Mouse (Mus musculus): ENCODE measurements around the gene Sdr39u1.
A peak's percentile ranks its signal among the peaks of the same experiment; 100 is the strongest.

Sdr39u1 gene

DNA sequence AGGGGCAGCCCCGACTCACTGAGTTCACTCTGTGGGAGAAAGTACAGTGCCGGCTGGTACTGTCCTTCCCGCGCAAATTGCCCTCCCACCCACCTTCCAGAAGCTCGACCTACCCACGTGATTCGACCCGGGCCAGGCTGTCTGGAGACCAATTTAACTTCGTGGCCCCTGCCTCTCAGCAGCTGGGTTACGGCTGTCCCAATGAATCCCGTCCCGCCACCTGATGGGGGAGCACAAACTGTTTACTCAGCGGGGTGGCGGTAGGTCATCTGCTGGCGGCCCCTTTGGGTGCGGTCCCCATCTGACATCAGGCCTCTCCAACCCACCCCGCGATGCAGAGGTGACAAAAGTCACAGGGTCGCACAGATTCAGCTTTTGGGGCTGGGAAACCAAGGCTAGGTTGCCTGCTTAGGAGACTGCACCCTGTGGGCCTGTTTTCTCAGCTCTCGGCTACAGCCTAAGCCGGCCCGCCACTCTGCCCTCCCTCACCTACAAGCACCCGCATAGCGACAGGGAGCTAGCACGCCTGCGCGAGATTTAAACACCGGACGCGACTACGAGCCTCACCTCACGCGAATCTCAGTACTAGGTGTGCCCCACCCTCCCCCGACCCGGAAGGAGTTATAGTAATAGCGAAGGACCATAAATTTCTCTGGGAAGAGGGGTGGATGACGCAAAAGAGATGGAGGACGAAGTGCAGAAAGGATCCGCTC lies at the start of gene Sdr39u1:
Gene Sdr39u1, minus strand, starts transcription at position 593 of the 713 bp plus-strand sequence.
- peak; percentile 92 for DNase-seq (ENCODE audit: low spot score)

DNA sequence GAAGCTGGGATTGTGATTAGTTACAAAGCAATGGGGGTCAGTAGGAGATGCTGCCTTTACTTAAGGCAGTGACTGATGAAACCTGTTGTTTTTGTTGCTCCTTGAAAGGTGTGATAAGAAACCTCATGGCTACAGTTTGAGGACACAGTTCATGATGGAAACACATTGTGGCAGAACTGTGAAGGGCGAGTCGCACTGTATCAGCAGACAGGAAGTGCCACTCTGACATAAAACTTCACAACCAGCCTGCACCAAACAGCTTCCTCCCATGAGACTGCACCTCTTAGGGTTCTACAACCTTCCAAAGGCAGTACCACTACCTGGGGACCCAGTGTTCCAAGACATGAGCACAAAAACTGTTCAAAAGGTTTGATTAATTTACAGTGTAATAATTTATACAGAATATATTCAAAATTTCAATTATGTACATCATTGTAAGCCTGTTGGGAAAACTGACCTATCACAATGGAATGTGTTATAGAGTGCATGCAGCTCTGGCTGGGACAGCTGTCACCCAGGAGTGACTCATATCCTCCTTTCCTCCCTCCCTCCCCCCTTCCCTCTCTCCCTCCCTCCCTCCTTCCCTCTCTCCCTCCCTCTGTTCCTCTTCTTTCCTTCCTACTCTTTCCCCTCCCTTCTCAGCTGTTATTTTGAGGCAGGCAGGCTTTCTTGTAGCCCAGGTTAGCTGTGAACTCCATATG lies 46.3 kb upstream of the Sdr39u1 start:
- DNase-seq (ENCODE audit: low spot score): no peak

GRCm38 (mm10) chr14:55944575-55944974 lies 44.5 kb upstream of the Sdr39u1 start, which contains the start of gene Cma1:
TSS of gene Cma1 (minus strand) at chr14:55944675.
- DNase-seq (ENCODE audit: low spot score): no peak

DNA sequence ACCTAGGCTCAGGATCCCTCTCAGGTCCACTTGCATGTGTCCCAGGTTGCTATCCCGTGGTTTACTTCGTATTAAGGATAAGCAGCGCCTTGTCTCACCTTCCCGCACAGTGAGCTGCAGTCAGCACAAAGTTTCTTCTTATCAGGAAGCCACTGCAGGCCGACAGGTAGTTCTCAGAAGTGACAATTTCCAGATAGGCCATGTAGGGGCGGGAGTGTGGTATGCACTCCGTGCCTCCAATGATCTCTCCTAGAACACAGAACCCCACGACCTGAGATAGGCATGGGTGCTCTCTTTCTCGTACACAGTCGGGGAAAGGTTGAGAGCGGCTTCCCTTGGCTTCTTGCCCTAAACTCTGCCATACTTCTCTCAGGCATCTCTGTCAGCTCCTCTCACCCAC lies 43.5 kb upstream of the Sdr39u1 start:
- DNase-seq (ENCODE audit: low spot score): no peak

DNA sequence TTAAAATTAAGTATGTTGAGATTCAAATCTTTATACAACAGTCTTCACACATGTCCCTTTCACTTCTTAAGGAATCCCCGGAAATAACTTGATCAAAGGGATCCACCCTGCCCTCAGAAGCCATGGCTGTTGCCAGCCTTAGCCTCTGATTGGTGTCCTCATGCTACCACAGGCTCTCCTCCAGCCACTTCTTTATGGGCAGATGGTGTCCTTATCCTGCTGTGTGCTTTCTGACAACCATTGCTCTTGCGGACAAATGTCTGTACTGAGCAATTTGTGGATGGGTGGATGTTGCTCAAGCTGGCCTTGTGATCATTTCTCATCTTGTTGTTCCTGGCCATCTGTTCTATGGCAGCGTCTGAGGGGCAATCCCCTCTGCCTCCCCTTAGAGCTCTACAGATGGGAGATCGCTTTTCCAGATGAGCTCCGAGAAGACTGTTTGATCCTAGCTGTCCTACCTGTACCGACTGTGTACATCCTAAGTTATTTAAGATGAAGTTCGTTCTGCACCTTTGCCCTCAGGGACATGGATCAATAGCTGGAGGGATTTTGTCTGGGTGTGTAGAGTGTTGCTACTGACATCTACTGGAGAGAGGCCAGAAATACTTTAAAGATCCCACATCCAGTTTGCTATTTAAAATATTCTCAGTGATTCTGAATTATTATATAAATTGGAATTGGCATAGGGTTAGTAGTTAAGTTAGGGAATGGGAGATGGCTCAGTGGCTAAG lies 40.1 kb upstream of the Sdr39u1 start:
- DNase-seq (ENCODE audit: low spot score): no peak

- no peak for DNase-seq (ENCODE audit: low spot score)
These were observed 33.5 kb upstream of the Sdr39u1 start for GRCm38 (mm10) chr14:55933586-55933985.

GRCm38 (mm10) chr14:55929263-55929997 lies 29.3 kb upstream of the Sdr39u1 start:
- DNase-seq (ENCODE audit: low spot score): no peak

GRCm38 (mm10) chr14:55926847-55927246 lies 26.8 kb upstream of the Sdr39u1 start:
- no peak for DNase-seq (ENCODE audit: low spot score)

GRCm38 (mm10) chr14:55922475-55923232 lies 22.6 kb upstream of the Sdr39u1 start:
- no peak for DNase-seq (ENCODE audit: low spot score)

GRCm38 (mm10) chr14:55918240-55919082 lies 18.4 kb upstream of the Sdr39u1 start:
- DNase-seq (ENCODE audit: low spot score): peak; percentile 75

DNA sequence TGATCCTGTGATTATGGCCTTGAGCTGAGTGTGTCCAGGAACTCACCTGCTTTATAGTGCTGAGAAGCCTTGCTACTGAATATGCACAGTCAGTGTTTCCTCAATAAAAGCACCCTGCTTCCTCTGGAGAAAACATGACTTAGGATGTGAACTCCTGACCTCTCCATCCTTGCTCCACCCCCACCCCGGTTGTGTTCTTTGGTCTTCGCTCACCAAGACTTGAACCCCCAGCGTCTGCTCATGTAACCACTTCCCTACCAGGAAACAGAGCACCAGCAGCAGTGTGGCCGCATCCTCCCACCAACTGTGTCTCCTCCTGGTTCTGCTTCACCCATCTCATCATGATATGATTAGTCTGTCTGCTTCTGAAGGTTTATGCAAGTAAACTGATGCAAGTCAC lies 13.3 kb upstream of the Sdr39u1 start:
- DNase-seq (ENCODE audit: low spot score): peak; percentile 49

DNA sequence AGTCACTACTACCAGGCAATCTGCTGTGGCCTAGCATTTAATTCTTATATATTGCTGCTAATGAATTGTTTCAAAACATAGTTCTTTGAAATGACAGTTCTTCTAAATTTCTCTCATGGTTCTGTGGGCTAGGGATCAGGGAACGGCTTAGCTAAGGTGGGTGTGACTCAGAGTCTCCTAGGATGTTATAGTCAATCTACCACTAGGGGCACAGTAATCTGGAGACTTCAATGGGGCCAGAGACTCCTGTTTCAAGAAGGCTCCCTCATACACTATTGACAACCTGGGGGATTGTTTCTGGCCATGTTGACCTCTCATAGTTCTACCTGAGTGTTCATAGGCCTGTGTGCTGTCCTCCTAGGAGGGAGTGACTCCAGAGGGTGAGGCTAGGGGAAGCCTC lies 5.4 kb upstream of the Sdr39u1 start:
- DNase-seq (ENCODE audit: low spot score): no peak

DNA sequence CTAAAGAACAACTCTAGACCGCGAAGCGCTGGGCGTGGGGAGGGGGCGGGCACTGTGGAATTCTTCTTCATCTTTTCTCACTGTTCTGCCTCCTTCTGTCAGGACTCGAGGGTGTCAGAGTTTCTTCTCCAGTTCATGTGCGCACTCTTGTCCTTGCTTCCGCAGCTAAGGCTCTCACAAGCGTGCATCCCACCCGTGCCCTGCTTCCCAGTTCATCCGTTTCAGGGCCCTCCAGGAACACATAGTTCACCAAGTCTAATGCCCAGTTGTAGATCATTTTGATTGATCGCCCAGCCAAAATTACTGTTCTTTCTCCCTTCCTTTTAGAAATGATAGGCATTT lies 292 bp upstream of the Sdr39u1 start:
- DNase-seq (ENCODE audit: low spot score): no peak

DNA sequence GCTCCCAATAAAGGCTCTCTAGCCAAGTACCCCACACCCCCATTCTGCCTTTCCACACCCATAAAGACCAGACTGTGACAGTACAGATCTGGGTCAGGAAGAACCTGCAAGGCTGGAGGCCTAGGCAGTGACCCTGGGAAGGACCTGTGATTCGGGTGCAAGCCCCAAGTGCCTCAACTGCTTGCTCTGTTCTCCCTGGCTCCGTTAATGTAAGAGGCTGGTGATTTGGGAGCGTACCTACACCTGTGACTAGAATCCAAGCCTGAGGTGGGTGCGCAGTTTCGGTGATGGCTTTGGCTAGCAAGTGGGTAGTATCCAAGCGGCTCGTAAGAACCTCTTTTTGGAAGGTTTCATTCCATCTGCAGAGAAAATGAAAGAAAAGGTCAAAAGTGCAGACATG lies 1.1 kb downstream of the Sdr39u1 start:
- DNase-seq (ENCODE audit: low spot score): no peak

DNA sequence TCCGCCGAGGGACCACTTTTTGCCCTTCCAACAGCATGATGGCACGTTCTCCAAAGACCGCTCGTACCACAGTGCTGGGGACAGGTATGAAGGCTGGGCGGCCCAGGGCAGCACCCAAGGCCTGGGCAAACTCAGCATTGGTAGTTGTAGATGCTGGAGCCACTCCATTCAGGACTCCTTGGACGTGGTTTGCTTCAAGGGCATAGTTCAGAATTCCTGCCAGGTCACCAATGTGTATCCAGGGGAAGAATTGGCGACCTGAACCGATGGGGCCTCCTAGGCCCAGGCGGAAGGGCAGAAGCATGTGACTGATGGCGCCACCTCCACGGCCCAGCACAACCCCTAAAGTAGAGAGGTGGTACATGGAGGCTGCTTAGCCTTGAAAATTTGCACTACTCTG lies 2.4 kb downstream of the Sdr39u1 start:
- no peak for DNase-seq (ENCODE audit: low spot score)

DNA sequence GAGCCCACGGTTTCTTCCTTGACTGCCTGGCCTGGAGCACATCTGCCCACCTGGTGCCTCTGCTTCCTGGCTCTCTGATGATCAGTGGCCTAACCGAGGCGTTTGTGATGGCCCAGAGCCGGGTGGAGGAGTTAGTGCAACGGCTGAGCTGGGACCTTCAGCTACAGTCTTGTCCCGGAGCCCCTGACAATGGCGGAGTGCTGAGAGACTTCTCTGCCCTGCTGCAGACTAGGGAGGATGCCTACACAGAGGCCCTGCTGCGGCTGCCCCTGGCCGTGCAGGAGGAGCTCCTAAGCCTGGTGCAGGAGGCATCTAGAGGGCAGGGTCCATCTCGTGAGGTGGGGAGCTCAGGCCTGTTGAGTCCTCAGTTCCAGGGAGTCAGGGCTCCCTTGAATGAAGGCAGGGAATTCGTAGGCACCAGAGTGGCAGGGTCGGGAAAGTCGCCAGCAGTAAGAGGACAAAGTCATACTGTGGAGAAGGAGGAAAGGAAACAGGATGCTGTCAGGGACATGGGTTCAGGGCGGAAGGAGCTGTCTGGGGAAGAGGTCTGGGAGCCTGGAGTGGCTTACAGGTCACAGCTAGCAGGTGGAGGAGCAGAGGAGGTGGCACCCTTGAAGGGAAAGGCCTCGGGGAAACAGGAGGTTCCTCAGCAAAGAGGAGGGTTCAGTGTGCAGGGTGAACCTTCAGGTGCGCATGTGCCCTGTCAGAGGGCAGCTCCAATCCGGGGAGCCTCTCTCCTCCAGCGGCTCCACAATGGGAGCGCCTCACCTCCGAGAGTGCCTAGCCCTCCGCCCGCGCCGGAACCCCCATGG lies 13.3 kb downstream of the Sdr39u1 start:
- no peak for DNase-seq (ENCODE audit: low spot score)

DNA sequence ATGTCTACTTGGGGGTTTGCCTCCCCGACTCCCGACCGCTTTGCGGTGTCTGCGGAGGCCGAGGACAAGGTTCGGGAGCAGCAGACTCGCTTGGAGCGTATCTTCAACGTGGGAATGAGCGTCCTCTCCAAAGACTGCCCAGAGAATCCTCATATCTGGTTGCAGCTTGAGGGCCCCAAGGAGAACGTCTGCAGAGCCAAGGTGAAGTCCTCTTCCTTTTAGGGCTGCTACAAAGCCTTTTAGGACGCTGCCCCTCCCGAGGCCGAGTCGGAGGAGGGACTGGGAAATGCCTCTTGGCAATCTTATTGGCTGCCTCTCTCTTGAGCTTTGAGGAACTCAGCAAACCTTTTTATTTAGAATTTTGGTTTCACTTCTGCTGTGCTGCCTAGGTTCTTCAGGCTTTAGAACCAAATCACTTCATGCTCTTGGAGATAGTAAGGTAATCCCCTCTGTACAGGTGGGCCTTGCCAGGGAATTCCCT lies 14.3 kb downstream of the Sdr39u1 start:
- peak; percentile 46 for DNase-seq (ENCODE audit: low spot score)

GRCm38 (mm10) chr14:55885114-55885790 lies 14.8 kb downstream of the Sdr39u1 start:
- DNase-seq (ENCODE audit: low spot score): peak; percentile 29

GRCm38 (mm10) chr14:55884713-55885113 lies 15.4 kb downstream of the Sdr39u1 start, which contains the start of gene Khnyn:
TSS of gene Khnyn (plus strand) at chr14:55884947.
- DNase-seq (ENCODE audit: low spot score): peak; percentile 74
